Mouse (Mus musculus): ENCODE results near the gene Hnf1b. TPM values are rescaled to one million over a fixed set of nuclear protein-coding genes. Genes with fewer than 3 reads are reported as not detected.

The Hnf1b gene
- polyA plus RNA-seq, 1 experiment from 2014 or later: 15.1 TPM

- no peak overlapping the region for H3K9ac ChIP-seq (ENCODE audit: low read length)
- H3K36me3 ChIP-seq (ENCODE audit: control insufficient read depth, insufficient read depth, low read length): no peaks in the 10 kb centered on the region
- ATAC-seq (replicated peaks; ENCODE audit: low FRiP score, low TSS enrichment, low read depth): no peak
- no peak overlapping the region for H3K27ac ChIP-seq (ENCODE audit: low read depth)
- no peak overlapping the region for H3K4me2 ChIP-seq (ENCODE audit: low read length)
- DNase-seq (ENCODE audit: low spot score): no peak
- H3K4me3 ChIP-seq (ENCODE audit: low read depth, low read length): no peak overlapping the region
- WGBS: 43% methylated on average over 3 of the region's 3 CpGs
- H3K27me3 ChIP-seq (replicated peaks; ENCODE audit: control insufficient read depth, insufficient read depth, low read length): no peaks in the 10 kb centered on the region
- H3K9me3 ChIP-seq (ENCODE audit: control insufficient read depth, low read length): no peaks in the 10 kb centered on the region
- H3K4me1 ChIP-seq (replicated peaks; ENCODE audit: control insufficient read depth, insufficient read depth, low read length): peaks cover 9% of the 10 kb centered on the region
Observed at GRCm38 (mm10) chr11:83879130-83879529, 29.3 kb downstream of the Hnf1b start.

GRCm38 (mm10) chr11:83881438-83881837 lies 31.6 kb downstream of the Hnf1b start:
- H3K4me3 ChIP-seq (ENCODE audit: low read depth, low read length): no peak overlapping the region
- no peaks in the 10 kb centered on the region for H3K36me3 ChIP-seq (ENCODE audit: control insufficient read depth, insufficient read depth, low read length)
- H3K9ac ChIP-seq (ENCODE audit: low read length): no peak overlapping the region
- H3K27ac ChIP-seq (ENCODE audit: low read depth): no peak overlapping the region
- no peaks in the 10 kb centered on the region for H3K27me3 ChIP-seq (replicated peaks; ENCODE audit: control insufficient read depth, insufficient read depth, low read length)
- no peaks in the 10 kb centered on the region for H3K9me3 ChIP-seq (ENCODE audit: control insufficient read depth, low read length)
- H3K4me2 ChIP-seq (ENCODE audit: low read length): no peak overlapping the region
- ATAC-seq (replicated peaks; ENCODE audit: low FRiP score, low TSS enrichment, low read depth) (no peak), DNase-seq (ENCODE audit: low spot score) (no peak)
- peaks cover 9% of the 10 kb centered on the region for H3K4me1 ChIP-seq (replicated peaks; ENCODE audit: control insufficient read depth, insufficient read depth, low read length)
- 69% methylated on average over 5 of the region's 5 CpGs for WGBS

GRCm38 (mm10) chr11:83882552-83882951 lies 32.7 kb downstream of the Hnf1b start:
- 0 out of 2 replicates have a peak overlapping the region, but pooled peaks have one; percentile 24 for H3K27ac ChIP-seq (ENCODE audit: low read depth)
- H3K27me3 ChIP-seq (replicated peaks; ENCODE audit: control insufficient read depth, insufficient read depth, low read length): no peaks in the 10 kb centered on the region
- H3K9me3 ChIP-seq (ENCODE audit: control insufficient read depth, low read length): no peaks in the 10 kb centered on the region
- H3K4me1 ChIP-seq (replicated peaks; ENCODE audit: control insufficient read depth, insufficient read depth, low read length): peaks cover 9% of the 10 kb centered on the region
- WGBS: 33% methylated on average over 6 of the region's 6 CpGs
- DNase-seq (ENCODE audit: low spot score) (peak; percentile 73), ATAC-seq (replicated peaks; ENCODE audit: low FRiP score, low TSS enrichment, low read depth) (peak; percentile 95)
- H3K9ac ChIP-seq (ENCODE audit: low read length): no peak overlapping the region
- H3K4me3 ChIP-seq (ENCODE audit: low read depth, low read length): no peak overlapping the region
- H3K36me3 ChIP-seq (ENCODE audit: control insufficient read depth, insufficient read depth, low read length): no peaks in the 10 kb centered on the region
- no peak overlapping the region for H3K4me2 ChIP-seq (ENCODE audit: low read length)

GRCm38 (mm10) chr11:83883074-83883473 lies 33.2 kb downstream of the Hnf1b start:
- H3K4me3 ChIP-seq (ENCODE audit: low read depth, low read length): no peak overlapping the region
- no peaks in the 10 kb centered on the region for H3K36me3 ChIP-seq (ENCODE audit: control insufficient read depth, insufficient read depth, low read length)
- H3K27me3 ChIP-seq (replicated peaks; ENCODE audit: control insufficient read depth, insufficient read depth, low read length): no peaks in the 10 kb centered on the region
- no peak overlapping the region for H3K27ac ChIP-seq (ENCODE audit: low read depth)
- DNase-seq (ENCODE audit: low spot score): no peak
- ATAC-seq (replicated peaks; ENCODE audit: low FRiP score, low TSS enrichment, low read depth): peak; percentile 68
- no peak overlapping the region for H3K9ac ChIP-seq (ENCODE audit: low read length)
- H3K4me2 ChIP-seq (ENCODE audit: low read length): no peak overlapping the region
- H3K4me1 ChIP-seq (replicated peaks; ENCODE audit: control insufficient read depth, insufficient read depth, low read length): peaks cover 3% of the 10 kb centered on the region
- 41% methylated on average over 6 of the region's 6 CpGs for WGBS
- H3K9me3 ChIP-seq (ENCODE audit: control insufficient read depth, low read length): no peaks in the 10 kb centered on the region

- Histone ChIP-seq H3K4me3 (ENCODE audit: low read depth, low read length) (no peak overlapping the region), H3K4me2 (ENCODE audit: low read length) (no peak overlapping the region), H3K36me3 (ENCODE audit: control insufficient read depth, insufficient read depth, low read length) (no peaks in the 10 kb centered on the region), H3K27me3 (replicated peaks; ENCODE audit: control insufficient read depth, insufficient read depth, low read length) (no peaks in the 10 kb centered on the region), H3K9me3 (ENCODE audit: control insufficient read depth, low read length) (no peaks in the 10 kb centered on the region), H3K4me1 (replicated peaks; ENCODE audit: control insufficient read depth, insufficient read depth, low read length) (peaks cover under 1% of the 10 kb centered on the region), H3K9ac (ENCODE audit: low read length) (no peak overlapping the region), H3K27ac (ENCODE audit: low read depth) (no peak overlapping the region; the same call in 1 of the 2 replicates)
- no peak for DNase-seq (ENCODE audit: low spot score)
- no peak for ATAC-seq (replicated peaks; ENCODE audit: low FRiP score, low TSS enrichment, low read depth)
- 83% methylated on average over 9 of the region's 9 CpGs for whole genome bisulfite sequencing
Observed at GRCm38 (mm10) chr11:83883812-83884211, 33.9 kb downstream of the Hnf1b start.

- H3K36me3 ChIP-seq (ENCODE audit: control insufficient read depth, insufficient read depth, low read length): no peaks in the 10 kb centered on the region
- H3K9me3 ChIP-seq (ENCODE audit: control insufficient read depth, low read length): no peaks in the 10 kb centered on the region
- no peak overlapping the region for H3K9ac ChIP-seq (ENCODE audit: low read length)
- DNase-seq (ENCODE audit: low spot score): no peak
- 78% methylated on average over 8 of the region's 8 CpGs for WGBS
- ATAC-seq (replicated peaks; ENCODE audit: low FRiP score, low TSS enrichment, low read depth): no peak
- H3K27me3 ChIP-seq (replicated peaks; ENCODE audit: control insufficient read depth, insufficient read depth, low read length): no peaks in the 10 kb centered on the region
- no peak overlapping the region for H3K27ac ChIP-seq (ENCODE audit: low read depth)
- H3K4me2 ChIP-seq (ENCODE audit: low read length): no peak overlapping the region
- no peak overlapping the region for H3K4me3 ChIP-seq (ENCODE audit: low read depth, low read length)
- H3K4me1 ChIP-seq (replicated peaks; ENCODE audit: control insufficient read depth, insufficient read depth, low read length): peaks cover 4% of the 10 kb centered on the region; the same call in 1 of the 2 replicates
Observed at GRCm38 (mm10) chr11:83885175-83885574, 35.3 kb downstream of the Hnf1b start.

GRCm38 (mm10) chr11:83886746-83887145 lies 36.9 kb downstream of the Hnf1b start:
- no peak overlapping the region for H3K27ac ChIP-seq (ENCODE audit: low read depth)
- H3K36me3 ChIP-seq (ENCODE audit: control insufficient read depth, insufficient read depth, low read length): no peaks in the 10 kb centered on the region
- no peak for DNase-seq (ENCODE audit: low spot score)
- H3K9ac ChIP-seq (ENCODE audit: low read length): no peak overlapping the region
- H3K4me2 ChIP-seq (ENCODE audit: low read length): no peak overlapping the region
- no peaks in the 10 kb centered on the region for H3K27me3 ChIP-seq (replicated peaks; ENCODE audit: control insufficient read depth, insufficient read depth, low read length)
- no peak overlapping the region for H3K4me3 ChIP-seq (ENCODE audit: low read depth, low read length)
- H3K9me3 ChIP-seq (ENCODE audit: control insufficient read depth, low read length): no peaks in the 10 kb centered on the region
- 83% methylated on average over 3 of the region's 3 CpGs for WGBS
- peaks cover 4% of the 10 kb centered on the region; the same call in 1 of the 2 replicates for H3K4me1 ChIP-seq (replicated peaks; ENCODE audit: control insufficient read depth, insufficient read depth, low read length)
- no peak for ATAC-seq (replicated peaks; ENCODE audit: low FRiP score, low TSS enrichment, low read depth)

GRCm38 (mm10) chr11:83891366-83891765 lies 41.5 kb downstream of the Hnf1b start:
- DNase-seq (ENCODE audit: low spot score) (no peak), ATAC-seq (replicated peaks; ENCODE audit: low FRiP score, low TSS enrichment, low read depth) (peak; percentile 87)
- Histone ChIP-seq H3K36me3 (ENCODE audit: control insufficient read depth, insufficient read depth, low read length) (no peaks in the 10 kb centered on the region), H3K4me3 (ENCODE audit: low read depth, low read length) (no peak overlapping the region), H3K4me2 (ENCODE audit: low read length) (no peak overlapping the region), H3K9me3 (ENCODE audit: control insufficient read depth, low read length) (no peaks in the 10 kb centered on the region), H3K27ac (ENCODE audit: low read depth) (no peak overlapping the region; the same call in 1 of the 2 replicates), H3K9ac (ENCODE audit: low read length) (no peak overlapping the region), H3K4me1 (replicated peaks; ENCODE audit: control insufficient read depth, insufficient read depth, low read length) (peaks cover 4% of the 10 kb centered on the region; the same call in 1 of the 2 replicates), H3K27me3 (replicated peaks; ENCODE audit: control insufficient read depth, insufficient read depth, low read length) (no peaks in the 10 kb centered on the region)
- WGBS: 27% methylated on average over 6 of the region's 6 CpGs

- ATAC-seq (replicated peaks; ENCODE audit: low FRiP score, low TSS enrichment, low read depth): no peak
- Histone ChIP-seq H3K27ac (ENCODE audit: low read depth) (no peak overlapping the region), H3K4me1 (replicated peaks; ENCODE audit: control insufficient read depth, insufficient read depth, low read length) (0 out of 2 replicates have a peak, but pooled peaks cover 4% of the 10 kb centered on the region), H3K4me2 (ENCODE audit: low read length) (no peak overlapping the region), H3K9me3 (ENCODE audit: control insufficient read depth, low read length) (no peaks in the 10 kb centered on the region), H3K36me3 (ENCODE audit: control insufficient read depth, insufficient read depth, low read length) (no peaks in the 10 kb centered on the region), H3K9ac (ENCODE audit: low read length) (no peak overlapping the region), H3K27me3 (replicated peaks; ENCODE audit: control insufficient read depth, insufficient read depth, low read length) (no peaks in the 10 kb centered on the region), H3K4me3 (ENCODE audit: low read depth, low read length) (no peak overlapping the region)
- WGBS: 78% methylated on average over 9 of the region's 9 CpGs
- DNase-seq (ENCODE audit: low spot score): no peak
Observed at GRCm38 (mm10) chr11:83893325-83893724, 43.5 kb downstream of the Hnf1b start.

All from intestine, embryonic 14.5 days (tissue).